In genomic region chr2:70816939-70817338, GRCm38 (mm10) we compare ENCODE assay signal across 17 mouse cellular contexts.
"Had no signal": no experiment of that assay in that cellular context is flagged by ENCODE, and none has a peak within 500 bp of the region (broad histone marks: within the 10 kb centered on the region; RNA-seq: fewer than 3 reads in every experiment).

No protein-coding gene starts in this region.

- DNase-seq: retina, postnatal 1 day; right cerebral cortex, adult 18-20 months; right cerebral cortex, postnatal 14 days; right cerebral cortex, postnatal 25 days; right cerebral cortex, postnatal 4 days; spleen, adult 18-20 months; thymus, adult 18-20 months; thymus, adult 2 months; thymus, postnatal 14 days; thymus, postnatal 25 days; thymus, postnatal 36 days; thymus, postnatal 4 days had no signal

- H3K9ac ChIP-seq: neural tube, embryonic 12.5 days; neural tube, embryonic 13.5 days; neural tube, embryonic 15.5 days; stomach, embryonic 15.5 days had no signal

- H3K27me3 ChIP-seq: neural tube, embryonic 12.5 days; neural tube, embryonic 13.5 days; neural tube, embryonic 15.5 days; stomach, embryonic 15.5 days had no signal

- H3K4me3 ChIP-seq: neural tube, embryonic 12.5 days; neural tube, embryonic 13.5 days; neural tube, embryonic 15.5 days; stomach, embryonic 15.5 days had no signal

- H3K36me3 ChIP-seq: neural tube, embryonic 12.5 days; neural tube, embryonic 13.5 days; neural tube, embryonic 15.5 days; stomach, embryonic 15.5 days had no signal

- H3K4me2 ChIP-seq: neural tube, embryonic 12.5 days; neural tube, embryonic 13.5 days; neural tube, embryonic 15.5 days; stomach, embryonic 15.5 days had no signal

- H3K9me3 ChIP-seq: neural tube, embryonic 12.5 days; neural tube, embryonic 13.5 days; neural tube, embryonic 15.5 days; stomach, embryonic 15.5 days had no signal

- H3K27ac ChIP-seq: neural tube, embryonic 12.5 days; neural tube, embryonic 13.5 days; neural tube, embryonic 15.5 days; stomach, embryonic 15.5 days; stomach, postnatal 0 days had no signal

- H3K4me1 ChIP-seq: stomach, embryonic 15.5 days had no signal
